Mouse (Mus musculus): ENCODE results near the gene Tmem131l. TPM values are rescaled to one million over a fixed set of nuclear protein-coding genes. Genes with fewer than 3 reads are reported as not detected.
A peak's percentile ranks its signal among the peaks of the same experiment; 100 is the strongest.

Tmem131l gene
- total RNA-seq, 1 experiment = 31.5 TPM

GRCm38 (mm10) chr3:83994217-83994839 lies 45.6 kb downstream of the Tmem131l start:
- H3K36me3 ChIP-seq (ENCODE audit: control insufficient read depth, insufficient read depth, low read length, poor library complexity, severe bottlenecking) = no peaks in the 10 kb centered on the region; the same call in 1 of the 2 replicates
- H3K4me1 ChIP-seq (ENCODE audit: control insufficient read depth in 2 of 2, insufficient read depth in 2 of 2, low read length in 2 of 2, poor library complexity in 1 of 2) = peaks cover 20 to 49% of the 10 kb centered on the region in 2 experiments
- TF ChIP-seq ZNF384 (IDR thresholded peaks at IDR 0.05; ENCODE audit: low read depth, low read length) (no peak), ZC3H11A (IDR thresholded peaks at IDR 0.05; ENCODE audit: borderline replicate concordance, low read depth, low read length) (no peak), CHD2 (IDR thresholded peaks at IDR 0.05; ENCODE audit: low read depth, low read length) (no peak), MAFK (IDR thresholded peaks at IDR 0.05; ENCODE audit: insufficient read depth, low read depth, low read length) (no peak), HCFC1 (IDR thresholded peaks at IDR 0.05; ENCODE audit: borderline replicate concordance, insufficient read depth, low read length) (no peak)
- DNase-seq (ENCODE audit: low read depth, low spot score) = peak; percentile 63
- no peaks in the 10 kb centered on the region for H3K9me3 ChIP-seq (ENCODE audit: control insufficient read depth, insufficient read depth, low read depth, low read length)
- H3K4me3 ChIP-seq (ENCODE audit: insufficient read depth in 1 of 2, low read depth in 1 of 2, low read length in 2 of 2, poor library complexity in 1 of 2, severe bottlenecking in 1 of 2) = no peak overlapping the region
- peak overlapping the region; percentile 51 for H3K27ac ChIP-seq (ENCODE audit: insufficient read depth, low read depth, low read length, poor library complexity, severe bottlenecking)
- H3K9ac ChIP-seq (ENCODE audit: insufficient read depth, low read depth, low read length, poor library complexity, severe bottlenecking) = no peak overlapping the region
- in situ Hi-C loops (cut with MboI; ENCODE audit: low sequenced_read_pairs in 2 of 2, unreplicated experiment in 2 of 2) = no loop called here

DNA sequence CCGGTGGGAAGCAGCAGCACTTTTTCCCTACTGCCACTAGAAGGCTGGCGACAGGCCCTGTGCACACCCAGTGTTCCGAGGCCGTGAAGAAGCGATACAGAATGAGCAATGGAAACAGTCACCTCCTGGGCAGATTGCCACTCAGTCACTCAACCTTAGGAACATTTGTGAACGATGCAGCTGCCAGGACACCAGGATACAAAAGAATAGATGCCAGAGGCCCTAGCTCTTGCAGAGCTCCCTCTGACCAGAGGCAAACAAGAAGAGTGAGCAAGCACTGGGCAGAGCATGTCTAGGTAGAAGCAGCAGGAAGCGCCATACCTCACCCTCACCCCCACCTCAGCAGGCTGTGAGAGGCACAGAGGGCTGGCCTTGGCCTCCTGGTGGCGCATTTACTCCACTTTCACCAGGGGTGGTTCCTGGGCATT lies 46.9 kb downstream of the Tmem131l start:
- H3K36me3 ChIP-seq (ENCODE audit: control insufficient read depth, insufficient read depth, low read length, poor library complexity, severe bottlenecking) = no peaks in the 10 kb centered on the region; the same call in 1 of the 2 replicates
- H3K9ac ChIP-seq (ENCODE audit: insufficient read depth, low read depth, low read length, poor library complexity, severe bottlenecking) = peak overlapping the region; percentile 25; the same call in 1 of the 2 replicates
- no peak for DNase-seq (ENCODE audit: low read depth, low spot score)
- H3K4me1 ChIP-seq (ENCODE audit: control insufficient read depth in 2 of 2, insufficient read depth in 2 of 2, low read length in 2 of 2, poor library complexity in 1 of 2) = peaks cover 20 to 60% of the 10 kb centered on the region in 2 experiments
- no peak overlapping the region; a peak in 1 of 4 replicates for H3K4me3 ChIP-seq (ENCODE audit: insufficient read depth in 1 of 2, low read depth in 1 of 2, low read length in 2 of 2, poor library complexity in 1 of 2, severe bottlenecking in 1 of 2)
- TF ChIP-seq MAFK (IDR thresholded peaks at IDR 0.05; ENCODE audit: insufficient read depth, low read depth, low read length) = no peak
- TF ChIP-seq ZNF384 (IDR thresholded peaks at IDR 0.05; ENCODE audit: low read depth, low read length) = no peak
- no peak for TF ChIP-seq CHD2 (IDR thresholded peaks at IDR 0.05; ENCODE audit: low read depth, low read length)
- no peak for TF ChIP-seq HCFC1 (IDR thresholded peaks at IDR 0.05; ENCODE audit: borderline replicate concordance, insufficient read depth, low read length)
- H3K9me3 ChIP-seq (ENCODE audit: control insufficient read depth, insufficient read depth, low read depth, low read length) = no peaks in the 10 kb centered on the region
- in situ Hi-C loops (cut with MboI; ENCODE audit: low sequenced_read_pairs in 2 of 2, unreplicated experiment in 2 of 2) = no loop called here
- peak overlapping the region; percentile 17 for H3K27ac ChIP-seq (ENCODE audit: insufficient read depth, low read depth, low read length, poor library complexity, severe bottlenecking)

DNA sequence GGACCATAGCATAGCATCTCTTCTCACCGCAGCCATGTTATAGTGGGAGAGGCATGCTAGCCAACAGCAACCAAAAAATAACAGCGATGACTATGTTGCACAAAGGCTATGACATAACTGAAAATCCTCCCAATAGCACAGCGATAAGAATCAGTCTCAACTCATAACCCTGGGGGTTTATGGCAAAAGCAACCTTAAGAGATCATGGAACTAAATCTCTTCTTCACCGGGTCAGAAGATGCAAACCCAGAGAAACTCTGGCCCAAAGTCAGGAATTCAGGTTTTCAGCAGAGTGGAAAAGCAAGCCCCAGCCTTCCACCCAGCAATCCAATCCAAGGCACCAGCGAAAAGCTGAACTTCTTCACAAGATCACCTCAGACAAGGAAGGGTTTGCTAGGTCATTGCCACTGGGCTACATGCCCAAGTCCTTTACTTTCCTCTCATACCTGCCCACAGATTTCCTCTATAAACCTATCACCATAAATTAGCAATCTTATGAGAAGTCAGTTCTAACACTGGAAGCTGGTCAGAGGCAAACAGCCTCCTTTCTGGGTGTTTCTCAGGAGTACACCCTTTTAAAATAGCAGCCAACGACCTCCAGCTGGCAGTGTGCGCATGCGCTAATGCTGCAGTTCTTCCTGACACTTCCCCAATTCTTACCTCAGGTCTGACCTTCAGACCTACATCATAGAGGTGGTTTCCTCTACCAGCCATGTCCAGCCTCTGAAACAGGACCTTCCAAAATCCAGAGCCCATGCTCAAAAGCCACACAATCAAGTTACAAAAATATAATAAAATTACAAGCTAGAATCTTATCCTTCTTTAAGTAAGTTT lies 48.1 kb downstream of the Tmem131l start:
- in situ Hi-C loops (cut with MboI; ENCODE audit: low sequenced_read_pairs in 2 of 2, unreplicated experiment in 2 of 2) = no loop called here
- Histone ChIP-seq H3K9me3 (ENCODE audit: control insufficient read depth, insufficient read depth, low read depth, low read length) (no peaks in the 10 kb centered on the region), H3K4me3 (ENCODE audit: insufficient read depth in 1 of 2, low read depth in 1 of 2, low read length in 2 of 2, poor library complexity in 1 of 2, severe bottlenecking in 1 of 2) (no peak overlapping the region), H3K36me3 (ENCODE audit: control insufficient read depth, insufficient read depth, low read length, poor library complexity, severe bottlenecking) (no peaks in the 10 kb centered on the region; the same call in 1 of the 2 replicates), H3K4me1 (ENCODE audit: control insufficient read depth in 2 of 2, insufficient read depth in 2 of 2, low read length in 2 of 2, poor library complexity in 1 of 2) (peaks cover 21 to 61% of the 10 kb centered on the region in 2 experiments), H3K9ac (ENCODE audit: insufficient read depth, low read depth, low read length, poor library complexity, severe bottlenecking) (no peak overlapping the region; the same call in 1 of the 2 replicates), H3K27ac (ENCODE audit: insufficient read depth, low read depth, low read length, poor library complexity, severe bottlenecking) (no peak overlapping the region)
- DNase-seq (ENCODE audit: low read depth, low spot score) = no peak
- TF ChIP-seq MAFK (IDR thresholded peaks at IDR 0.05; ENCODE audit: insufficient read depth, low read depth, low read length) (no peak), HCFC1 (IDR thresholded peaks at IDR 0.05; ENCODE audit: borderline replicate concordance, insufficient read depth, low read length) (no peak), ZNF384 (IDR thresholded peaks at IDR 0.05; ENCODE audit: low read depth, low read length) (no peak), CHD2 (IDR thresholded peaks at IDR 0.05; ENCODE audit: low read depth, low read length) (no peak), ZC3H11A (IDR thresholded peaks at IDR 0.05; ENCODE audit: borderline replicate concordance, low read depth, low read length) (no peak)

- peaks cover 13 to 57% of the 10 kb centered on the region in 2 experiments for H3K4me1 ChIP-seq (ENCODE audit: control insufficient read depth in 2 of 2, insufficient read depth in 2 of 2, low read length in 2 of 2, poor library complexity in 1 of 2)
- no peak for DNase-seq (ENCODE audit: low read depth, low spot score)
- H3K36me3 ChIP-seq (ENCODE audit: control insufficient read depth, insufficient read depth, low read length, poor library complexity, severe bottlenecking) = no peaks in the 10 kb centered on the region; the same call in 1 of the 2 replicates
- in situ Hi-C loops (cut with MboI; ENCODE audit: low sequenced_read_pairs in 2 of 2, unreplicated experiment in 2 of 2) = no loop called here
- H3K9me3 ChIP-seq (ENCODE audit: control insufficient read depth, insufficient read depth, low read depth, low read length) = no peaks in the 10 kb centered on the region
- H3K9ac ChIP-seq (ENCODE audit: insufficient read depth, low read depth, low read length, poor library complexity, severe bottlenecking) = no peak overlapping the region
- TF ChIP-seq MAFK (IDR thresholded peaks at IDR 0.05; ENCODE audit: insufficient read depth, low read depth, low read length) = no peak
- no peak overlapping the region for H3K4me3 ChIP-seq (ENCODE audit: insufficient read depth in 1 of 2, low read depth in 1 of 2, low read length in 2 of 2, poor library complexity in 1 of 2, severe bottlenecking in 1 of 2)
- 0 out of 2 replicates have a peak overlapping the region, but pooled peaks have one; percentile 15 for H3K27ac ChIP-seq (ENCODE audit: insufficient read depth, low read depth, low read length, poor library complexity, severe bottlenecking)
Measured at GRCm38 (mm10) chr3:83988214-83988613, 51.8 kb downstream of the Tmem131l start.

Data from ES-E14 (cell line).